Mouse (Mus musculus) MN1 (cell line): ENCODE measurements at regions not wholly inside any gene's neighbourhood (a gene's known extent, or its start where the extent isn't known, plus 50 kb on each side); places are given as distances from the start of the nearest gene placed in this dataset.
"Not testable (repeated sequence)": the region's sequence is repeated elsewhere in the genome, so short reads cannot be mapped to it uniquely, and the experiment has no call there.

Experiments used
- DNase-seq: peaks from one replicate; pipeline ENCODE4 v3.0.0-alpha.2; 2016; ENCODE audit warnings: low spot score

GRCm38 (mm10) chr5:118464931-118465801, 95.3 kb upstream of the Med13l start:
- no peak for DNase-seq

- no peak for DNase-seq
Observed at GRCm38 (mm10) chr5:118465991-118466750, 94.3 kb upstream of the Med13l start.

DNA sequence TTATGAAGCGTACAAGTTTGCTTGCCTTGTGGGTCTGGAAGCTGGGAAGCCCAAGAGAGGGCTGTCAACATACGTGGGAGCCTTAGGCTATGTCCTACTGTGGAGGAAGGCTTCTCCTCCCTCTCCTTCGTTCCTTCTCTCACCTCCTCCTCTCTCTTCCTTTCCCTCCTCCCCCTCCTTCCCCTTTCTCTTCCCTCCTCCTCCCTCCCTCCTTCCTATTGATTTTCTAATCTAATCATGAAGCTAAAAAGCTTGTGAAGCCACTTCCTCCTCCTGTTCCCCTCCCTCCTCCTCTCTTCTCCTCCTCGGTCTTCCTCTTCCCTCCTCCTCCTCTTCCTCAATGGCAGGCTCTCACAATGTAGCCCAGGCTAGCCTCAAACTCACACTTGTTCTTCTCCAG, 91.7 kb upstream of the Med13l start:
- DNase-seq, result no peak

- DNase-seq, result no peak
Observed at GRCm38 (mm10) chr5:118471569-118471968, 88.9 kb upstream of the Med13l start.

DNA sequence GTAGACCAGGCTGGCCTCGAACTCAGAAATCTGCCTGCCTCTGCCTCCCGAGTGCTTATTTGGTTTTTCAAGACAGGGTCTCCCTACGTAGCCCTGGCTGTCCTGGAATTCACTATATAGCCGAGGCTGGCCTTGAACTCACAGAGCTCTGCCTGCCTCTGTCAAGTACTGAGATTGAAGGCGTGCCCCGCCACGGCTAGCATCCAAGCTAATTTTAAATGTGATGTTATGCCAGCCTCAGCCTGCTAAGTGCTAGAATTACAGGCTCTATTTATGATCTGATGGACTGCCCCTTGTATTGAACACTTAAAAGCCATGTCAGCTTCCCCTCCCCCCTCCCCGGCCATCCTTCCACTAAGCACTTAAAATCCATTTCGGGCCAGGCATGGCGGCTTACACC, 88.2 kb upstream of the Med13l start:
- no peak for DNase-seq

DNA sequence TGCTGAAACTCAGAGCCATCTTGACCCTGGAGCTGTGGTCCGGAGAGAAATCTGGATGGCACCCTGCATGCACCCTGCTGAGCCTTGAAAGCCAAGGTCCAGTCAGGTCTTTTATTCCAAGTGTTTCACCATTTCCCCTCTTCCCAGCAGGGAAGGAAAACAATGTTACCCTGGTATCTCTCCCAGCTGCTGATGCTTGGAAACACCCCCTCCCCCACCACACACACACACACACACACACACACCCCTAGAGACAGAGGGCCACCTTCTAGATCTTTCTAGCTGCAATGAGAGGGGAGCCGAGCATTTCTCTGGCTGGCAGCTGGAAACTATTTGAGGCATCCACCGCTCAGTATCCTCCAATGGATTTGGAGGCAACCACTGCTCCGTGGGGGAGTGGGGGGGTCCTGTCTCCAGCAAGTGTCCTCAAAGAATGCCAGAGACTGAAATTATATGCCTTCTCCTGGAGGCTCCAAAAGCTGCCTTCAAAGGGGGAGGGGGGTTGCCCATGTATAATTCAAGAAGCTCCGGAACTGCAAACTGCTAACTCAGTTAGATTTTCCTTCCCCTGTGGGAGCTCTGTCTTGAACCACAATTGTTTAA, 87.2 kb upstream of the Med13l start:
- DNase-seq, result no peak

DNA sequence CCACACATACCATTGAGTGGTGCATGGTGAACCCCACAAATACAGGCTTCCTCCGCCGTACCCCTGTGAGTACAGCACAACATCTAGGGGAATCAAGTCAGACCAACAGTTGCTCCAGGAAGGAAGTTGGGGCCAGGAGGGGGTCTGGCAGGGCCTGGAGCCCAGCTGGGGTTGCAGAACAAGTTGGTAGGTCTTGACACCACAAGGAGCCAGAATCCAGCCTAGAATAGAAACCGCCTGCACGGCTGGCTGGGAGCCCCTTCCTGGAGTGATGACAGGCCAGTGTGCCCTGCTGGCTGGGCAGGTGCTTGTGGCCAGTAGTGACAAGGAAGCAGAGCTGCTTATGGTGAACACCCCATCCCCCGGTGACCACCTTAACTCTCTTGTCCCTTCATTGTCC, 83.9 kb upstream of the Med13l start:
- no peak for DNase-seq

GRCm38 (mm10) chr5:118477131-118478119, 83.1 kb upstream of the Med13l start:
- DNase-seq, result no peak

GRCm38 (mm10) chr5:118478120-118478768, 82.2 kb upstream of the Med13l start:
- no peak for DNase-seq

- DNase-seq, result no peak
Observed at GRCm38 (mm10) chr5:118480000-118480399, 80.5 kb upstream of the Med13l start.

DNA sequence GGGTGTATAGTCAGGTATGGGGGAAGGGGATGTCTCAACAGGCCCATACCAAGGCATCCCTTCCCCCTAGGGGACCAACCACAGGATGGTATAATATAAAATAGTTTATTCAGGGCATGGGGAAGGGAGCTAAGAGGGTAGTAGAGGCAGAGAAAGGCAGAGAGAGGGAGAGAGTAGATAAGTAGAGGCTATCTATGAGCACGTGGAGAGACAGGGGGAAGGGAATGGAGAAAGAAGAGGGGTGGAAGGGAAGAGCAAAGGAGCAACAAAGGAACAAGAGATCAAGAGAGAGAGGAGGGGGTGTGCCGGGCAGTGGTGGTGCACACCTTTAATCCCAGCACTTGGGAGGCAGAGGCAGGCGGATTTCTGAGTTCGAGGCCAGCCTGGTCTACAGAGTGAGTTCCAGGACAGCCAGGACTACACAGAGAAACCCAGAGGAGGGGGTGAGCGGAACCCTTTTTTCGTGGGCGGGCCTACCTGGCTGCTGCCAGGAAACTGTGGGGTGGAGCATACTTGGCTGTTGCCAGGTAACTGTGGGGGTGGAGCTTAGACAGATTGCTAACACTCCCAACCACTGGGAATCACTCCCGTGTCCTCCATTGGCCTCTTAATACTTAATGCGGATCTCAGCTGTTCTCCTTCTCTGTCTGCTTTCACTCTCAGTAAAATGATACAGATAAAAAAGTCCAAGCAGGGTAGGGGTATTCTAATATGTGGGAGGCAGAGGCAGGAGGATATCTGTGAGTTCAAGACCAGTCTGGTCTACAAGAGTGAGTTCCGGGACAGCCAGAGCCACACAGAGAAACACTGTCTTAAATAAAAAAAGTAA, 79.3 kb upstream of the Med13l start:
- no peak for DNase-seq

- DNase-seq, result no peak
Observed at GRCm38 (mm10) chr5:118481794-118482049, 78.8 kb upstream of the Med13l start.

GRCm38 (mm10) chr5:118482598-118482997, 77.9 kb upstream of the Med13l start:
- DNase-seq, result no peak

- DNase-seq, result no peak
Observed at GRCm38 (mm10) chr5:118483001-118483400, 77.5 kb upstream of the Med13l start.

GRCm38 (mm10) chr5:118483532-118483931, 76.9 kb upstream of the Med13l start:
- DNase-seq, result no peak

DNA sequence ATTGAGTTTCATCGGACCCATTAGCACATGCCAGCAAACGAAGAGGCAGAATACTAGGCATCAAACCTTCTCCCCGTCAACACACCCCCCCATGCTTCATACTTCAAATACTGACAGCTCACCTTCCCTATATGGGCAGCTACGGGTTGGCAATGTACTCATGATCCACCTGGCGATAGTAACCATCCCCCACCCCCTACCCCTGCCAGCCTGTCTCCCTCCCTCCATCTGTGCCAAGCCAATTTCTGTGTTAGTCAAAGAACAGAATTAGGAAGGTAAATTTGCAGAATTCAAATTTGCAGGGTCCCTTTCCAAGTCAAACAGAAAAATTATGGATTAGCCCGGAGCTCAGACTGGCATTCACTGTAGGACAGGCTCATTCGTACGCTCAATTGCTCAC, 75.3 kb upstream of the Med13l start:
- DNase-seq, result no peak

GRCm38 (mm10) chr5:118492522-118492921, 68.0 kb upstream of the Med13l start:
- not testable (repeated sequence) for DNase-seq

- DNase-seq, result no peak
Observed at GRCm38 (mm10) chr5:118494649-118495477, 65.6 kb upstream of the Med13l start.

- DNase-seq, result no peak
Observed at GRCm38 (mm10) chr5:118495478-118495760, 65.1 kb upstream of the Med13l start.

DNA sequence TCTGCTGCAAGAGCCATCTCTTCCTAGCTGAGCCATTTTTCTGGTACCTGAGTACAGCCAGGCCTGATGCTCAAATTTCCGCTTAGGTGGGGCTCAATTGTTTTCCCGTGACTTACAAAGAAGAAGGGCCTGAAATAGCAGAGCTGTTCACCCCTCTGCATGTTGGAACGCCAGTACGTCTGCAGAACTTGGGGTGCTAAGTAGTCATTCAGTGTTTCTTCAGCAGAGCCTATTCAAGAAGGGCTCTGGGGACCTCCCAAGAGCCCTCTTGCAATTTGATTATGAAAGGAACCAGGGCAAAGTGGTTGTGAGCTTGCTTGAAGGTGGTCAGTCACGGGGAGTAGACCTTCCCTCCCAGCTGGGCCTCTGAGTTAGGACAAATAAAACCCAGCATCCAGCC, 58.9 kb upstream of the Med13l start:
- DNase-seq, result no peak
